Mouse (Mus musculus): ENCODE data around the gene Gss. TPM values are rescaled to one million over a fixed set of nuclear protein-coding genes. Genes with fewer than 3 reads are reported as not detected.

The Gss gene
- polyA plus RNA-seq, 1 experiment from 2014 or later, result 81.1 TPM

GRCm38 (mm10) chr2:155633121-155633520 is 40.5 kb upstream of the Gss start:
- ATAC-seq (ENCODE audit: low read depth), result no peak
- Histone ChIP-seq H3K27ac (ENCODE audit: low read length) (no peak overlapping the region), H3K4me2 (ENCODE audit: low read depth, low read length) (no peak overlapping the region), H3K4me1 (ENCODE audit: control insufficient read depth, low read depth, low read length) (peaks cover 8% of the 10 kb centered on the region), H3K9ac (ENCODE audit: low read depth, low read length) (no peak overlapping the region), H3K4me3 (ENCODE audit: low read depth, low read length) (no peak overlapping the region), H3K9me3 (replicated peaks; ENCODE audit: control insufficient read depth, low read length) (no peaks in the 10 kb centered on the region), H3K27me3 (ENCODE audit: control insufficient read depth, insufficient read depth, low read depth, low read length) (peaks cover 37% of the 10 kb centered on the region), H3K36me3 (ENCODE audit: control insufficient read depth, insufficient read depth) (peaks cover 6% of the 10 kb centered on the region; the same call in 1 of the 2 replicates)
- WGBS (ENCODE audit: insufficient replicate concordance), result 80% methylated on average over 19 of the region's 19 CpGs

GRCm38 (mm10) chr2:155632138-155632936 is 39.7 kb upstream of the Gss start:
- peaks cover 8% of the 10 kb centered on the region for H3K4me1 ChIP-seq (ENCODE audit: control insufficient read depth, low read depth, low read length)
- no peak overlapping the region for H3K27ac ChIP-seq (ENCODE audit: low read length)
- no peak overlapping the region for H3K4me3 ChIP-seq (ENCODE audit: low read depth, low read length)
- 79% methylated on average over 30 of the region's 30 CpGs for WGBS (ENCODE audit: insufficient replicate concordance)
- no peak for ATAC-seq (ENCODE audit: low read depth)
- H3K9ac ChIP-seq (ENCODE audit: low read depth, low read length), result no peak overlapping the region
- H3K27me3 ChIP-seq (ENCODE audit: control insufficient read depth, insufficient read depth, low read depth, low read length), result peaks cover 45% of the 10 kb centered on the region
- no peaks in the 10 kb centered on the region for H3K9me3 ChIP-seq (replicated peaks; ENCODE audit: control insufficient read depth, low read length)
- H3K4me2 ChIP-seq (ENCODE audit: low read depth, low read length), result no peak overlapping the region
- H3K36me3 ChIP-seq (ENCODE audit: control insufficient read depth, insufficient read depth), result peaks cover 4% of the 10 kb centered on the region; the same call in 1 of the 2 replicates

DNA sequence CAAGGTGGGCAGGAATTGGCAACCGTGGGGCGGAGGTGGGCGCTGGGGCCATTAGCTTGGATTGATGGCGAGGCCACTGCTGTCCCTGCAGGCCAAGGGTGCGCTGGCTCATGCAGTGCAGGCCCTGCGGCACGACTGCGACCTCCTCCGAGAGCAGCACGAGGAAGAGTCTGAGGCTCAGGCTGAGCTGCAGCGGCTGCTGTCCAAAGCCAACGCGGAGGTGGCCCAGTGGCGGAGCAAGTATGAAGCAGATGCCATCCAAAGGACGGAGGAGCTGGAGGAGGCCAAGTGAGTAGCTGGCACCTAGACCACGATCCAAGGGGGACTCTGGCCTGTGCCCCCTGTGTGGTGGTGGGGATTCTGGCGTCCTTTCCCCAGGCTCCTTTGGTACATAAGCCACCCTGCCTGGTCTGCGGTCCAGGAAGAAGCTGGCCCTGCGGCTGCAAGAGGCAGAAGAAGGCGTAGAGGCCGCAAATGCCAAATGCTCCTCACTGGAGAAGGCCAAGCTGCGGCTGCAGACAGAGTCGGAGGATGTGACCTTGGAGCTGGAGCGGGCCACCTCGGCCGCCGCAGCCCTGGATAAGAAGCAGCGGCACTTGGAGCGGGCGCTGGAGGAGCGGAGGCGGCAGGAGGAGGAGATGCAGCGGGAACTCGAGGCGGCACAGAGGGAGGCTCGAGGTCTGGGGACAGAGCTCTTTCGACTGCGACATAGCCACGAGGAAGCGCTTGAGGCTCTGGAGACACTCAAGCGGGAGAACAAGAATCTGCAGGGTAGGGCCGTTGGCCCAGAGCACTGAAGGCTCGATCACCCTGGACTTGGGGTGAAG is 38.2 kb upstream of the Gss start:
- Histone ChIP-seq H3K27me3 (ENCODE audit: control insufficient read depth, insufficient read depth, low read depth, low read length) (peaks cover 48% of the 10 kb centered on the region), H3K9me3 (replicated peaks; ENCODE audit: control insufficient read depth, low read length) (no peaks in the 10 kb centered on the region), H3K36me3 (ENCODE audit: control insufficient read depth, insufficient read depth) (no peaks in the 10 kb centered on the region; the same call in 1 of the 2 replicates), H3K4me2 (ENCODE audit: low read depth, low read length) (no peak overlapping the region), H3K4me1 (ENCODE audit: control insufficient read depth, low read depth, low read length) (peaks cover 8% of the 10 kb centered on the region), H3K4me3 (ENCODE audit: low read depth, low read length) (no peak overlapping the region), H3K9ac (ENCODE audit: low read depth, low read length) (no peak overlapping the region), H3K27ac (ENCODE audit: low read length) (no peak overlapping the region)
- 24% methylated on average over 43 of the region's 43 CpGs for WGBS (ENCODE audit: insufficient replicate concordance)
- ATAC-seq (ENCODE audit: low read depth), result no peak

DNA sequence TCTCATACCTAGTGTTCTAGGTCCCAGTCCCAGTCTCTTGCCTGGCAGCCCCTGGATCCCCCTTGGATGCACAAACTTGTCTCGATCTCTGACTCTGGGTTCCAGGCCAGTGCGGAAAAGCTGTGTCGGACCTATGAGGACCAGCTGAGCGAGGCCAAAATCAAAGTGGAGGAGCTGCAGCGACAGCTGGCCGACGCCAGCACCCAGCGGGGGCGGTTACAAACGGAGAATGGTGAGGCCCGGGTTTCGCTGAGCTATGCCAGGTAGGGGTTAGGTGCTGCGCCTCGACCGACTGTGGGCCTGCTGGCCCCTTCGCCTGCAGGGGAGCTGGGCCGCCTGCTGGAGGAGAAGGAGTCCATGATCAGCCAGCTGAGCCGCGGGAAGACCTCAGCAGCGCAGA is 37.5 kb upstream of the Gss start:
- Histone ChIP-seq H3K27ac (ENCODE audit: low read length) (no peak overlapping the region), H3K4me2 (ENCODE audit: low read depth, low read length) (no peak overlapping the region), H3K4me1 (ENCODE audit: control insufficient read depth, low read depth, low read length) (peaks cover 8% of the 10 kb centered on the region), H3K4me3 (ENCODE audit: low read depth, low read length) (no peak overlapping the region), H3K36me3 (ENCODE audit: control insufficient read depth, insufficient read depth) (no peaks in the 10 kb centered on the region; the same call in 1 of the 2 replicates), H3K9me3 (replicated peaks; ENCODE audit: control insufficient read depth, low read length) (no peaks in the 10 kb centered on the region), H3K9ac (ENCODE audit: low read depth, low read length) (no peak overlapping the region), H3K27me3 (ENCODE audit: control insufficient read depth, insufficient read depth, low read depth, low read length) (peaks cover 48% of the 10 kb centered on the region)
- no peak for ATAC-seq (ENCODE audit: low read depth)
- WGBS (ENCODE audit: insufficient replicate concordance), result 24% methylated on average over 20 of the region's 20 CpGs

DNA sequence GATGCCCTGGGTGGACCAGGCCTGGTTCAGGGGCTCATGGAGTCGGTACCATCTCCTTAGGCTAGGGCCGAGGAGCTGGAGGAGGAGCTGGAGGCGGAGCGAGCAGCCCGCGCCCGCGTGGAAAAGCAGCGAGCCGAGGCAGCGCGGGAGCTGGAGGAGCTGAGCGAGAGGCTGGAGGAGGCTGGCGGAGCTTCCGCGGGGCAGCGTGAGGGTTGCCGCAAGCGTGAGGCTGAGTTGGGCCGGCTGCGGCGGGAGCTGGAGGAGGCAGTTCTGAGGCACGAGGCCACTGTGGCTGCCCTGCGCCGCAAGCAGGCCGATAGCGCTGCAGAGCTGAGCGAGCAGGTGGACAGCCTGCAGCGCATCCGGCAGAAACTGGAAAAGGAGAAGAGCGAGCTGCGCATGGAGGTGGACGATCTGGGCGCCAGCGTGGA is 36.6 kb upstream of the Gss start:
- Histone ChIP-seq H3K9me3 (replicated peaks; ENCODE audit: control insufficient read depth, low read length) (no peaks in the 10 kb centered on the region), H3K9ac (ENCODE audit: low read depth, low read length) (0 out of 2 replicates have a peak overlapping the region, but pooled peaks have one; percentile 7), H3K27ac (ENCODE audit: low read length) (no peak overlapping the region), H3K27me3 (ENCODE audit: control insufficient read depth, insufficient read depth, low read depth, low read length) (peaks cover 48% of the 10 kb centered on the region), H3K4me1 (ENCODE audit: control insufficient read depth, low read depth, low read length) (peaks cover 11% of the 10 kb centered on the region), H3K4me2 (ENCODE audit: low read depth, low read length) (peak overlapping the region; percentile 55), H3K4me3 (ENCODE audit: low read depth, low read length) (peak overlapping the region; percentile 40), H3K36me3 (ENCODE audit: control insufficient read depth, insufficient read depth) (no peaks in the 10 kb centered on the region; the same call in 1 of the 2 replicates)
- no peak for ATAC-seq (ENCODE audit: low read depth)
- 2% methylated on average over 35 of the region's 35 CpGs for WGBS (ENCODE audit: insufficient replicate concordance)

GRCm38 (mm10) chr2:155628519-155628918 is 35.9 kb upstream of the Gss start:
- Histone ChIP-seq H3K36me3 (ENCODE audit: control insufficient read depth, insufficient read depth) (no peaks in the 10 kb centered on the region), H3K27me3 (ENCODE audit: control insufficient read depth, insufficient read depth, low read depth, low read length) (peaks cover 48% of the 10 kb centered on the region), H3K9me3 (replicated peaks; ENCODE audit: control insufficient read depth, low read length) (no peaks in the 10 kb centered on the region), H3K9ac (ENCODE audit: low read depth, low read length) (no peak overlapping the region), H3K27ac (ENCODE audit: low read length) (no peak overlapping the region), H3K4me2 (ENCODE audit: low read depth, low read length) (no peak overlapping the region), H3K4me3 (ENCODE audit: low read depth, low read length) (no peak overlapping the region), H3K4me1 (ENCODE audit: control insufficient read depth, low read depth, low read length) (peaks cover 13% of the 10 kb centered on the region)
- no peak for ATAC-seq (ENCODE audit: low read depth)
- 74% methylated on average over 13 of the region's 13 CpGs for WGBS (ENCODE audit: insufficient replicate concordance)

DNA sequence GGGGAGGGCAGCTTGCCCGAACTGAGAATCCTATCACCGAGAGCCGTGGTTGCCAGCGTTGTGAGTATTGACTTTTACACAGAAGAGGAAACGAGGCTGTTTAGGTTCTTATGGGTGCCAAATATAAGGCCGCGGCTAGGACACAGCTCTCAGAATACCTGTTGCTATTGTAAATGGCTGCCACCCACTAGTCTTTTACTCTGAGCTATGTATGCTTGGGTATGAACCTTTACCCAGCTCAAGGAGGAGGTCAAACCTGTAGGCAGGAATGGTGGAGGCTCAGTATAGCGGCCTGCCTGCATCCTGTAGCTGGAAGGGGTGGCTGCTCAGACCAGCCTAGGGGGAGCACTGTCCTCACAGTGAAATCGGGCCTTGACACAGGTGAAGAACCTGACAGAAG is 35.5 kb upstream of the Gss start:
- peaks cover 48% of the 10 kb centered on the region for H3K27me3 ChIP-seq (ENCODE audit: control insufficient read depth, insufficient read depth, low read depth, low read length)
- 74% methylated on average over 9 of the region's 9 CpGs for WGBS (ENCODE audit: insufficient replicate concordance)

DNA sequence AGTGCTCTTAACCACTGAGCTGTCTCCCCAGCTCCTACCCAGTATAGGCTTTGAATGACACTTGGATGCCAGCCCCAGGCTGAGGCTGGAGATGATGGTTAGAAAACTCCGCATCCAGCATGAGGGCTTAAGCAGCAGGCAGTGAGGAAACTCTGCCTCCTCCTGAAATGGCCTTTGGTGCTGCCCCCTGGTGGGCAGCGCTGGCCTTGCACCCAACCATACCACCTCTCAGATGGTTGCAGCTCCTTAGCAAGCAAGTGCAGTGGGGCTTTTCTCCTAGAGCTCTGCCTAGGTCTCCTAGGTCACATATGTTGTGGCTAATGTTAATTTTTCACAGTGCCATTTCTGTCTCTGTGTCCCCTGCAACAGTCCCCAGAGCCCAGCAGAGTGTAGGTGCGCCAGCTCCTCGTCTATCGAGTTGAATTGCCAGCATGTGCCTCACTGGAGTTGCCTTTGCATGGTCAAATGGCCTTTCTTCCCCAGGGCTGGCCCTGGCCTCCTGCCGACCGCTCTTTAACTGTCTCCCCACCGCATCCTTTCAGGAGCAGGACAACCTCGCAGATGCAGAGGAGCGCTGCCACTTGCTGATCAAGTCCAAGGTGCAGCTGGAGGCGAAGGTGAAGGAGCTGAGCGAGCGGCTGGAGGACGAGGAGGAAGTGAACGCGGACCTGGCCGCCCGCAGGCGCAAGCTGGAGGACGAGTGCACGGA is 34.6 kb upstream of the Gss start:
- Histone ChIP-seq H3K9me3 (replicated peaks; ENCODE audit: control insufficient read depth, low read length) (no peaks in the 10 kb centered on the region), H3K4me2 (ENCODE audit: low read depth, low read length) (no peak overlapping the region), H3K36me3 (ENCODE audit: control insufficient read depth, insufficient read depth) (no peaks in the 10 kb centered on the region), H3K27me3 (ENCODE audit: control insufficient read depth, insufficient read depth, low read depth, low read length) (peaks cover 48% of the 10 kb centered on the region), H3K27ac (ENCODE audit: low read length) (no peak overlapping the region), H3K4me1 (ENCODE audit: control insufficient read depth, low read depth, low read length) (peaks cover 16% of the 10 kb centered on the region), H3K9ac (ENCODE audit: low read depth, low read length) (no peak overlapping the region), H3K4me3 (ENCODE audit: low read depth, low read length) (no peak overlapping the region)
- 39% methylated on average over 21 of the region's 21 CpGs for WGBS (ENCODE audit: insufficient replicate concordance)
- peak; percentile 19; the same call in 1 of the 2 replicates for ATAC-seq (ENCODE audit: low read depth)

More for the DNA sequence above, 35.5 kb upstream of the Gss start:
- peaks cover 13% of the 10 kb centered on the region for H3K4me1 ChIP-seq (ENCODE audit: control insufficient read depth, low read depth, low read length)
- no peak overlapping the region for H3K27ac ChIP-seq (ENCODE audit: low read length)
- H3K9ac ChIP-seq (ENCODE audit: low read depth, low read length), result no peak overlapping the region
- no peak overlapping the region for H3K4me3 ChIP-seq (ENCODE audit: low read depth, low read length)
- H3K4me2 ChIP-seq (ENCODE audit: low read depth, low read length), result no peak overlapping the region
- no peaks in the 10 kb centered on the region for H3K9me3 ChIP-seq (replicated peaks; ENCODE audit: control insufficient read depth, low read length)
- no peak for ATAC-seq (ENCODE audit: low read depth)
- no peaks in the 10 kb centered on the region for H3K36me3 ChIP-seq (ENCODE audit: control insufficient read depth, insufficient read depth)
